Mouse (Mus musculus) C2C12 (cell line): ENCODE measurements around the gene Sorbs1.

Experiments
- CEBPB ChIP-seq: IDR thresholded peaks from one replicate; pipeline ENCODE4 v1.6.1; 2011; ENCODE audit warnings: low read depth, mild to moderate bottlenecking, control low read depth, moderate library complexity
- CTCF ChIP-seq: IDR thresholded peaks from one replicate; pipeline ENCODE4 v1.5.1; 2011; ENCODE audit not compliant: control insufficient read depth, insufficient read depth, insufficient read length
- MAX ChIP-seq: IDR thresholded peaks from one replicate; pipeline ENCODE4 v1.6.1; 2011; ENCODE audit warnings: mild to moderate bottlenecking, control low read depth
- USF1 ChIP-seq: IDR thresholded peaks from one replicate; pipeline ENCODE4 v1.6.1; 2011; ENCODE audit warnings: low read depth, mild to moderate bottlenecking, control low read depth, moderate library complexity

GRCm38 (mm10) chr19:40372679-40373078, 140.9 kb downstream of the Sorbs1 start:
- TF ChIP-seq CTCF (no peak), USF1 (no peak), MAX (no peak), CEBPB (no peak)
